Comparison of ENCODE assay signal across 20 mouse cellular contexts in the genomic region with DNA sequence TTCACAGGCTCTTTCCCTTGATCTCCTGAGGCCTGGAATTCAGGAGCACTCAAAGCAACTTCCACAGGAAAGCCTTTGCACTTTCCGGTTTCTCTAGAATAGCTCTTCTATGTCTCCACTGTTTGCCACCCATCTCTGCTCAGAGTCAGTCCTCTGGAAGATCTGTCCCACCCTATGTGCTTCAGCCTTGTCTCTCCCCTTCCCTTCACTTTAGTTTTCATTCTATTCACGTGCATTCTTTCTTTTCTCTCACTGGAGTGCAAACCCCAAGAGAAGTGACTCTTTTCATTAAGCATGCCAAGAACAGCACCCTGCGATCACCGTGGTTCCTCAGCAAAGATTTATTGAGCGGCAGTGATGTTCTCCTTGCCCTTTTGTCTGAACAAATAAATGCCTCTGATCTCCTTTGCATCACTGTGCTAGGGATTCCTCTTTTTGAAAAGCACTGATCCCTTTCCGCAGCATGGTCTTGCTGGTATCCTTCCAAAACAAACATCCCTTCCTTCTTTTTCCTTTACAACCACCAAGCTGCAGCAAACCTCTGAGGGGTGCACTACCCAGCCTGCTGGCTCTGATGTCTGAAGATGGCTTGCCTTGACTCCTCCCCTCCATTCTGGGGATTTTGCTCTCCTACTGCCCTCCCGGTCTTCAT.
DNase-seq lines count a peak whose midpoint lies in the region; ATAC-seq and TF ChIP-seq lines count a peak whose summit lies in the region.
"Had no signal": no experiment of that assay in that cellular context is flagged by ENCODE, and none has a peak within 500 bp of the region (broad histone marks: within the 10 kb centered on the region; RNA-seq: fewer than 3 reads in every experiment).

No protein-coding gene starts in this region.

- no peaks in the 10 kb centered on the region for H3K27me3 ChIP-seq in kidney, postnatal 0 days (ENCODE audit: insufficient read depth, low read length)
- no peaks in the 10 kb centered on the region for H3K27me3 ChIP-seq in hindbrain, embryonic 14.5 days (ENCODE audit: control insufficient read depth, insufficient read depth, low read length)
- no peaks in the 10 kb centered on the region for H3K27me3 ChIP-seq in neural tube, embryonic 13.5 days
- H3K27me3 ChIP-seq: embryonic facial prominence, embryonic 15.5 days; limb, embryonic 15.5 days had no signal

- H3K9ac ChIP-seq in kidney, postnatal 0 days (ENCODE audit: low read depth, low read length) = no peak overlapping the region
- no peak overlapping the region for H3K9ac ChIP-seq in hindbrain, embryonic 14.5 days
- no peak overlapping the region for H3K9ac ChIP-seq in neural tube, embryonic 13.5 days
- H3K9ac ChIP-seq: embryonic facial prominence, embryonic 15.5 days; limb, embryonic 15.5 days had no signal

- H3K9me3 ChIP-seq in kidney, postnatal 0 days (replicated peaks; ENCODE audit: low read length) = no peaks in the 10 kb centered on the region
- no peaks in the 10 kb centered on the region for H3K9me3 ChIP-seq in hindbrain, embryonic 14.5 days (ENCODE audit: control insufficient read depth, low read length)
- H3K9me3 ChIP-seq in neural tube, embryonic 13.5 days = no peaks in the 10 kb centered on the region
- H3K9me3 ChIP-seq: embryonic facial prominence, embryonic 15.5 days; limb, embryonic 15.5 days had no signal

- H3K4me2 ChIP-seq in kidney, postnatal 0 days (ENCODE audit: low read length) = no peak overlapping the region
- H3K4me2 ChIP-seq in hindbrain, embryonic 14.5 days (replicated peaks) = no peak overlapping the region
- H3K4me2 ChIP-seq in neural tube, embryonic 13.5 days = no peak overlapping the region
- H3K4me2 ChIP-seq: embryonic facial prominence, embryonic 15.5 days; limb, embryonic 15.5 days had no signal

- TF ChIP-seq CTCF in kidney, postnatal 0 days (IDR thresholded peaks at IDR 0.05; ENCODE audit: low read depth) = no peak

- no peak overlapping the region for H3K27ac ChIP-seq in kidney, postnatal 0 days
- 0 out of 2 replicates have a peak overlapping the region, but pooled peaks have one; percentile 1 for H3K27ac ChIP-seq in hindbrain, embryonic 14.5 days
- H3K27ac ChIP-seq in neural tube, embryonic 13.5 days (replicated peaks) = no peak overlapping the region
- H3K27ac ChIP-seq: embryonic facial prominence, embryonic 15.5 days; limb, embryonic 15.5 days; stomach, postnatal 0 days had no signal

- no peak for ATAC-seq in kidney, postnatal 0 days (replicated peaks; ENCODE audit: low FRiP score, low read depth)
- no peak for ATAC-seq in hindbrain, embryonic 14.5 days (ENCODE audit: low FRiP score)
- ATAC-seq in neural tube, embryonic 13.5 days (ENCODE audit: low read depth) = peak; percentile 81
- ATAC-seq: forebrain, embryonic 16.5 days; lung, postnatal 0 days had no signal

- 12% methylated on average over 7 of the region's 7 CpGs for WGBS in kidney, postnatal 0 days
- WGBS in hindbrain, embryonic 14.5 days = 8% methylated on average over 7 of the region's 7 CpGs
- WGBS in neural tube, embryonic 13.5 days = 8% methylated on average over 7 of the region's 7 CpGs

- H3K4me1 ChIP-seq in kidney, postnatal 0 days (replicated peaks; ENCODE audit: insufficient read depth, low read length) = 0 out of 2 replicates have a peak, but pooled peaks cover 3% of the 10 kb centered on the region
- H3K4me1 ChIP-seq in hindbrain, embryonic 14.5 days (replicated peaks; ENCODE audit: control insufficient read depth, insufficient read depth, low read length) = no peaks in the 10 kb centered on the region
- peaks cover 11% of the 10 kb centered on the region for H3K4me1 ChIP-seq in neural tube, embryonic 13.5 days (replicated peaks)
- H3K4me1 ChIP-seq: embryonic facial prominence, embryonic 15.5 days; limb, embryonic 15.5 days had no signal

- no peak overlapping the region for H3K4me3 ChIP-seq in kidney, postnatal 0 days (replicated peaks; ENCODE audit: low read depth, low read length)
- H3K4me3 ChIP-seq in hindbrain, embryonic 14.5 days (replicated peaks; ENCODE audit: low read length) = no peak overlapping the region
- no peak overlapping the region for H3K4me3 ChIP-seq in neural tube, embryonic 13.5 days
- H3K4me3 ChIP-seq: embryonic facial prominence, embryonic 15.5 days; limb, embryonic 15.5 days had no signal

- peak; percentile 26 for DNase-seq in adrenal gland, adult 8-10 months
- DNase-seq in adrenal gland, adult 18-20 months (ENCODE audit: low spot score in 2 of 2) = no peak
- peak; percentile 57 for DNase-seq in kidney, postnatal 0 days (ENCODE audit: low spot score)
- no peak for DNase-seq in kidney, adult 11 months
- no peak for DNase-seq in hindbrain, embryonic 14.5 days (ENCODE audit: low spot score)
- DNase-seq in lung, postnatal 36 days = no peak
- DNase-seq in B cell, adult 2 months = no peak
- DNase-seq: cerebellum, adult 2 months; cerebellum, postnatal 36 days; gastrocnemius, postnatal 36 days; heart, postnatal 10 days; kidney, adult 2 months; layer of hippocampus, postnatal 36 days; right cerebral cortex, adult 18-20 months had no signal

- H3K36me3 ChIP-seq in kidney, postnatal 0 days (ENCODE audit: insufficient read depth, low read length) = no peaks in the 10 kb centered on the region
- H3K36me3 ChIP-seq in hindbrain, embryonic 14.5 days (replicated peaks; ENCODE audit: control insufficient read depth, insufficient read depth) = no peaks in the 10 kb centered on the region
- no peaks in the 10 kb centered on the region for H3K36me3 ChIP-seq in neural tube, embryonic 13.5 days
- H3K36me3 ChIP-seq: embryonic facial prominence, embryonic 15.5 days; limb, embryonic 15.5 days had no signal

Comparison
In these comparisons a context has a peak if more than half of its experiments do, and no peak if none do; other contexts are left out.
1. DNase-seq: peak in adrenal gland, adult 8-10 months (single experiment) and kidney, postnatal 0 days (single experiment); none in adrenal gland, adult 18-20 months (0 of 2), kidney, adult 11 months (single experiment), hindbrain, embryonic 14.5 days (single experiment), lung, postnatal 36 days (single experiment) and B cell, adult 2 months (0 of 2).